Mouse (Mus musculus) left cerebral cortex, postnatal 25 days (tissue): Measurements from ENCODE around the gene Cpn1. TPM values are rescaled to one million over a fixed set of nuclear protein-coding genes. Genes with fewer than 3 reads are reported as not detected.
"Not testable (repeated sequence)": the region's sequence is repeated elsewhere in the genome, so short reads cannot be mapped to it uniquely, and the experiment has no call there.

ENCODE experiments used
- DNase-seq, 2 experiments: peaks; one replicate each; pipeline ENCODE4 v3.0.0; 2022; ENCODE audit warnings: low spot score in 2 of 2, mixed read lengths in 1 of 2
- intact Hi-C: fragments of 180-260 bp; cut with DNase I; formaldehyde crosslinking; loops from one replicate; pipeline ENCODE4 v1.15.1; 2025
- total RNA-seq, 2 experiments: library from RNA; stranded (reverse); gene quantifications; 2 replicates each; pipeline ENCODE4 v1.2.3; 2021

Cpn1 gene
- total RNA-seq, 2 experiments from 2014 or later: 0.18 to 0.43 TPM

DNA sequence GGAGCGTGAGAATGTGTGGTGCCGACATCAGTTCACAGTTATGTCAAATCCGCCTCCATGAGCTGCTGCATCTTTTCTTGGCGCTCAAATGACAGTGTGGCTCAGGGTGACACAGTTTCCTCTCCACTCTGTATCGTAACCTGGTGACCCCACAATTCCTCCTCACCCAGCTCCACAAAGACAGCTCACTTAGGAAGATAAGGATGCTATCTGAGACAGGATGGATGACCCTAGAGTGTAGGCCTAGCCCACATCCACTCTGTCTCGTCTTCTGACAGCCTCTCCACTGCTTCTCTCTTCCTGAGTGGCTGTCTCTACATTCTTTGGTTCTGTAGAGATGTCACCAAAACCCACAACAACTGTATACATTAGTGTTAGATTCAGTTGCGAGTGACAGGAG lies 9.1 kb upstream of the Cpn1 start:
- intact Hi-C loops: no loop called here
- peak in 1 of 2 experiments; percentile 16 for DNase-seq

DNA sequence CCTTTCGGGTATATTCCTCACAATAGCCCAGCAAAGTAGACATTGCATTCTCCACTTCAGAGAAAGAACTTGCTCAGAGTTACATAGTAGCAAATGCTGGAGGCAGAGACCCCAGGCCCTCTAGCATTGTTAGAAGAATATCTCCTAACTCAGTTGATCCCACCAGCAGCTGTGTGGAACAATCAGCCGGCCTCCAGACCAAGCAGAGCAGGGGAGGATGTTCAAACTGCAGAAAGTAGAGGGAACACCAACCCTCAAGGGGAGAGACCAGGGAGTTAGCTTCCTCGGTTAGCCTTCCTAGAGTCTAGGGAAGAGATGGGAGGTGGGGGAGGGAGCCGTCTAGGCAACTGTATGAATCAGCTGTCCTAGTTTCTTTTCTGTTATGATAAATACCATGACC lies 6.1 kb upstream of the Cpn1 start:
- no peak for DNase-seq
- intact Hi-C loops: no loop called here

DNA sequence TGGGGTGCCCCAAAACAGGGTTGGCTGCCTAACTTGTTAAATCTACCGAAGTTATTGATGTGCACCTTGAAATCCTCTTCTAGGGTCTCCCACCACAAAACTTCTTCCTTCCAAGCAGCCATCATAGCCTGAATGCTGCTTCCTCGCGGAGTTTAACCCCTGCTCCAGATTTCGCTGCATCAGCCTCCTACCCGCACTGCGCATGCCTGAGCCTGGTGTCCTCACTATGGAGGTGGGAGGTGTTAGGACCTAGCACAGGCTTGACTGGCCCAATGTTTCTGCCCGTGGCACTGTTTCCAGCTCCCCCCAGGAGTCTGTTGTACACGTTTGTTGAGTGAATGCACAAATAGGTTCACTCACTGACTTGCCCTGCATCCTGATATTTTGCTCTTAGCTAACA lies 4.0 kb upstream of the Cpn1 start:
- intact Hi-C loops: no loop called here
- no peak for DNase-seq

DNA sequence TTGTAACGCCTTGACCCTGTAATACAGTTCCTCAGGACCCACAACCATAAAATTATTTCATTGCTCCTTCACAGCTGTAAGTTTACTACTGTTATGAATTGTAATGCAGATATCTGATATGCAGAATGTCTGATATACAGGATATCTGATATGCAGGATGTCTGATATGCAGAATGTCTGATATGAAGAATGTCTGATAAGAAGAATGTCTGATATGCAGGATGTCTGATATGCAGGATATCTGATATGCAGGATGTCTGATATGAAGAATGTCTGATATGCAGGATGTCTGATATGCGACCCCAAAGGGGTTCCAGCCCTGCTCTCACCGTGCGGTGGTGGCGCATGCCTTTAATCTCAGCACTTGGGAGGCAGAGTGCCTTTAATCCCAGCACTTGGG lies 4.4 kb downstream of the Cpn1 start:
- DNase-seq: no peak
- intact Hi-C loops: no loop called here

DNA sequence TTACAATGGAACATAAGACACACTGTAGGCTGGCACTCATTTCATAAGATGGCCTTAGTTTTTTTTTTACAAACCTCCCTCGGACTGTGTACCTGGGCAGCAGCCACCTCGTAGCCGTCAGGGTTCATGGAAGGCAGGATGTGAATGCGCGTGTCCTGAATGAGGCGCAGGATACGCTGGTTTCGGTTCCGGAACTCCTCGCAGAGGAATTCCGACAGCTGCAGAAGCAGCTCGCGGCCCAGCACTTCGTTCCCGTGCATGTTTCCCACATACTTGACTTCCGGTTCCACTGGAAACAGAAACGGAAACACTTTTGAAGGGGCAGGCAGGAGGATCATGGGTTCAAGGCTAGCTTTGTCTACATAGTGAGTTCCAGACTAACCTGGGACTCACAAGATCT lies 5.6 kb downstream of the Cpn1 start:
- intact Hi-C loops: no loop called here
- DNase-seq: no peak

DNA sequence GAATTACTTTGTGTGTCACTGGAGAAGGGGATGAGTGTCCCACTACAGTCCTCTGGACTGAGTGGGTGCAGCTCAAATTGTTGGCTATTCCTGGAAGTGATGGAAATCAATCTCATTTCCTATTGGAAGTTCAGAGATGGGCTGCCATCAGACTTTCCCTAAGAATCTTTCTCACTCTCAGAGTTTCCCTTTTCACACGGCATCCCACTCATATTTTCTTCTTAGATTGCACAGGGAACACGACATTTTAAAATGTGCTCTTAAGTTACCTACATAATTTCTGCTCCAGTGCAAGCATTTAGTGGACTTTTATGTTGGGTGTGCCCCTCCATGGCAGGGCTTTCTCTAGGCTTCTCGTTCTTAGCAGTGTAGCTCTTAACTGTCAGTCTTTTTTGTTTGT lies 8.6 kb downstream of the Cpn1 start:
- intact Hi-C loops: no loop called here

DNA sequence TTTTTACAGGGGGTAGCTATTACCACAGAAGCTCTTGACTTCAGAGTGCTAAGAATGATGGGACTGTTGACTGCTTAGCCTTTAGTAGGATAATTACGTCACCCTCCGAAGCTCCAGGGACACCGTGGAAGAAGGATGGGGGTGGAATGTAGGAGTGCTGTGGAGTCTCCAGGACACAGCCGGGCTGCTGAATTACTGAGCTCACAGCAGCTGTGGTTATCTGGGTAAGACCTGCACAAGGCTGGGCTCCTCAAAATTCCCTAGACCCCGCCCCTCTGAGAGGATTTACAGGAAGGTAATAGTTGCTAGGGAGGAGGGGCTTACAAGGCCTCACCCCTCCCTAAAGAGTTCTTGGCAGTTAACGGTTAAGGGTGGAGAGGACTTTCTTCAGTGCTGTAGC lies 9.7 kb downstream of the Cpn1 start:
- DNase-seq: peak in 1 of 2 experiments; percentile 38
- intact Hi-C loops: no loop called here

More for the DNA sequence above, 8.6 kb downstream of the Cpn1 start:
- DNase-seq: peak in 1 of 2 experiments; percentile 27

DNA sequence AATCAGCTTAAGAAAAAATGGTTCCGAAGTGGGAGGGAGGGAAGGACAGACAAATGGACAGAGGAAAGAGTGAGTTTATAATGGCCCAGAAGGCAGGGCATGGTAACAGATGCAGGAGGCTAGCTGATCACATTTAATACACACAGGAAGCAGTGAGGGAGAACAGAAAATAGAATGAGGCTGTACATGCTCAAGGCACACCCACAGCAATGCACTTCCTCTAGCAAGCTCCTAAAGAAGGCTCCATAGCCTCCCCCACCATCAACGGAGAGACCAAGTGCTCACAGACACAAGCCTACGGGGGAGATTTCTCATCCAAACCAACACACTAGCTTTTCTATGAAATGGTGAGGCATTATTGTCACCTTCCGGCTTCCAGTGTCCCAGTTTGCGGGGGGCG lies 12.1 kb downstream of the Cpn1 start:
- peak in 1 of 2 experiments; percentile 70 for DNase-seq
- intact Hi-C loops: no loop called here

DNA sequence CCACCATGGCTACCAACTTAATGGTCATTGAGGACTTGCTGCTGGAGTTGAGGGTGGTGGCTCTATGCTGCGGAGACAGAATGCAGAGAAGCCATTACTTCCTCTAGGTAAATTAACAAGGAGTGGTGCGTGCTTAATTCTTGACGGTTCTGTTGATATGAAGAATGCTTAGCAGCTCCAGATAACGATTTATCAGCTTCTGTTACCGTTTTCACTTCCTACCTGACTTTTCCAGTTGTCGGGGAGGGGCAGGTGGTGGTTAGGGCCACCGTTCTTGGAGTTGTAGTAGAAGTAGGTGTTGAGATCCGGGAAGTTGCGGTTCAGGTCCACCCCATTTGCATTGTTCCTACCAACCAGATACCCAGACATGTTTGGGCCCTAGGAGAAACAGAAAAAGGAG lies 12.6 kb downstream of the Cpn1 start:
- DNase-seq: no peak
- intact Hi-C loops: no loop called here

DNA sequence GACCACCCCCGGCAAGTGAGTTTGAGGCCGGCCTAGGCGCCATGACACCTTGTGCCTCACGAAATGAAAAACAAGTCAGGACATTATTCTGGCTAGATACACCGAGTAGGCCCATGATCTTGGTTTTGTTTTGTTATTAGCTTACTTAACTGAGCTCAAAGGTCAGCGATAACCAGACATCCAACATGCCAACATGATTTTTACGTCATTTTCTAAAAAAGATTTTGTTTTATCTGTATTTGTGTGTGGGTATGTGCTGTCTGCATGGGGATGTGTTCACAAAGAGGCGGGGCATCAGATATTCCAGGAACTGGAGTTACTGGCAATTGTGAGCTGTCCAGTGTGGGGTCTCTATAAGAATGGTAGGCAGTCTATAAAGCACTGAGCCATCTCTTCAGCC lies 14.2 kb downstream of the Cpn1 start:
- intact Hi-C loops: no loop called here
- no peak for DNase-seq

DNA sequence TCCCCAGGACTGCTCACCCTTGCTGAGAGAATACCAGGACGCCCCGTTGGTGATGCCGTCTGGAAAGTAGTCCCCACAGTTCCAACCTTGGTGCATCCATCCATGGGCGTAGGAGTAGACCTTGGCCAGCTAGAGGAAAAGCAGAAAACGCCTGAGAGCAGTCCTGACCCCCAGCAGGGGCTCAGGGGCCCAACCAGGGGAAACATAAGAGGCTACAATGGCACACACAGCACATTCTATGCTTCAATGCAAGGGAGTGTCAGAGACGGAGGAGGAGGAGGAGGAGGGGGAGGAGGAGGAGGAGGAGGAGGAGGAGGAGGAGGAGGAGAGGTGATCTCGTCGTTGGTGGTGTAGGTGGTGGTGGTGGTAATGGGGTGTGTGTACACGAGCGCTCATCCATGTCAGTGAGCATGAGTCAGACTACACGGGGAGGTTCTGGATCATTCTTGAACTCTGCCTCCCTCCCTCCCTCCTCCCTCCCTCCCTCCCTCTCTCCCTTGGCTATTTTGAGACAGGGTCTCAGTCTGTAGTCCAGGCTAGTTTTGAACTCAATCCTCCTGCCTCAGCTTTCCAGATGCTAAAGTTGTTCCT lies 17.8 kb downstream of the Cpn1 start:
- intact Hi-C loops: no loop called here
- no peak for DNase-seq

DNA sequence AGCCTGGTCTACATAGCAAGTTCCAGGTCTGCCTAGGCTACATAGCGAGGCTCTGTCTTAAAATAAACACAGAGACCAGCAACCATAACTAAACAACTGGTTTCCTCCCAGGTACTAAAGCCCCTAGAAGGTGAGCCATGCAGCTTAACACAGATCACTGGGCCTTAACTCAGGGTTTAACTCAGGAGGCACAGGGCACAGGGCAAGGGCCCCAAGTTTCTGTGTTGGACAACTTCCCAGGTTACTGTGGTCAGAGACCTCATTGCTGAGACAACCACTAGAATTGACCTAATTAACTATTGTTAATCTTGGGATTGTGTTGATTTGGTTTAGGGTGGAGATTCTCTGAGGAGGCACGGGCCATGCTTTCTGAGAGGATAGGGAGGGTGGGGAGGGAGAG lies 19.9 kb downstream of the Cpn1 start:
- no peak for DNase-seq
- intact Hi-C loops: no loop called here

DNA sequence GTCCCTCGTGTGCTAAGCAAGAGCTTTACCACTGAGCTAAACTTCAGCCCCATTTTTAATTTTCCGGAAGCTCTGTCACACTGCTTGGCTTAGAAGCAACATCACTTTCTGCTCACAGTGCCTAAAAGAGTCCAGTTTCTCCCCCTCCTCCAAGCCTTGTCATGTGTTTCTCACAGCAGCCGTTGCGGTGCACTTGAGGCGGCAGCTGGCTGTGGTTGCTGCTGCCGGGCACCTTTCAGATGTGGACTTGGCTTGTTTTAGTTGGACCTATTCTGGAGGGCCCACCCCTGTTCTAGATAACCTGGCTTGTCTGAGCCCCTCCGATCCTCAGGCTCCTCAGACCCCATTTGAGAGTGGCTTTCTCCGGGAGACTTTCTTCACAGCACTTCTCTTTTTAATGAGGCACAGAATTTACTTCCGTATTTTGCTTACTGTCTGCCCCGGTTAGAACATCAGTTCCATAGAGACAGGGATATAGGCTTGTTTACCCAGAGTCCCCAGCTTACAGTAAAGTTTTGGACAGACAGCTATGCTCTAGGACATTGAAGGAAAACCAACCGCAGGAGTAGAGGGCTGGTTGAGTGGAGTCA lies 20.8 kb downstream of the Cpn1 start:
- DNase-seq: no peak
- intact Hi-C loops: no loop called here

DNA sequence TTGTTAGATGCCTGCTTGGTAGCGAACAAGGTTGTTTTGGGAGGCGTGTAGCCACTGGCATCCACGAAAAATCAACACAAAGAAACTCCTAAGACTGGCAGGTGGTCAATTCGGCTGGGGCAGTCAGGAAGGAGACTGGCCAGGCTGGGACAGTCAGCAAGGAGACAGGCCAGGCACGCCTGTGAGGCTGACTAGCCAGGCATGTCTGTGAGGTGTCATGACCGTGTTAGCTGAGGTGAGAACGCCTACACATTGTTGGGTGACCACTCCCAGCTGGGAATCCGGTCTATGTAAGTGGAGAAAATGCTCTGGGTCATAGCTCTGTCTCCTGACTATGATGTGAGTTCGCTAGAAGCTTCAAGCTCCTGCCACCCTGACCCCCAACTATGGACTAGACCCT lies 23.6 kb downstream of the Cpn1 start:
- no peak for DNase-seq
- intact Hi-C loops: no loop called here

DNA sequence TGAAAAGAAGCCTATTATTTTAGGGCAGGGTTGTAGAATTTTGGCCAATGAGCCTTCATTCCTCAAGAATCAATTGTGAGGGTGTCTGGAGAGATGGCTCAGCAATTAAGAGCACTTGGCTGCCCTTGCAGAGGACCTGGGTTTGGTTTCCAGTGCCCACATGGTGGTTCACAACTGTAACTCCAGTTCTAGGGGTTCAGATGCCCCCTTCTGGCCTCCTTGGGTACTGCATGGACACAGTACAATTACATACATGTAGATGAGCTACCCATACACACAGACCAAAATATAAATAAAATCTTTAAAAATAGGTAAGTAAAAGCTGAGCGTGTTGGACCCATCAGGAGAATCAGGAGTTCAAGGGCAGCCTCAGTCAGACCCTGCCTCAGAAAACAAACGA lies 25.2 kb downstream of the Cpn1 start:
- no peak for DNase-seq
- intact Hi-C loops: no loop called here

DNA sequence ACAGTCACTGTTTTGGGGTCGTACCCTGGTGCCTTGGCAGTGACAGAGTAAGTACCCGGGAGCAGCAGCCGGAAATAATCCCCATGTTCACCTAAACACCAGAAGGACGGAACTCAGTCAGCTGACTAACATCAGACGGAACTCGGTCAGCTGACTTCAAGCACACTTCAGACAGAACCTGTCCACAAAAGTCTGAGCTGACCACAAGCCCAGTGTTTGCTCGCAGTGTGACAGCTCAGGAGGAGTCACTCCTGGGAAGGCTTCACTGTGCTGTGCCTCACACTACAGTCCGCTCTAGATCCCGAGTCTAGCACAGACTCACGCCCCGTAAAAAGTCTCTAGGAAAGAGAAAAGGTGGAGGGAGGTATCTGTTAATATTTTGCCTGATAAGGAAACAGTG lies 26.3 kb downstream of the Cpn1 start:
- DNase-seq: no peak
- intact Hi-C loops: no loop called here

DNA sequence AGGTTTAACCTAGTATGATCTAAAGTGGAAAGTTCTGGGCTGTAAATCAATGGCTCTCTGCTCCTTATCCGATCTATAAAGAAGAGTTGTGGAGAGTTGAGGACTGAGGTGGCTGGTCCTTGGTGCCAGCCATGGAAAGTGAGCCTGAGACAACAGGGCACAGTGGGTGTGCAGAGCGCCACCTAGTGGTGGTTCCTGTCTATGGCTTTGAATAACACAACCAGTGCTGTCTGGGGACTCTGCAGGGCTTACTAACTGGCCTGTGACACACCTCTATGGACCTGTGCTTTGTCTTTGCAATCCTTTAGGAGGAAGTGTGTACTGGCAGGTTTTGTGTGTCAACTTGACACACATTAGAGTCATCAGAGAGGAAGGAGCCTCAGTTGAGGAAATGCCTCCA lies 27.2 kb downstream of the Cpn1 start:
- DNase-seq: peak; percentile 72
- intact Hi-C loops: loop anchor here (2.0 to 5.0 kb wide), 2 partner anchors 107 to 126 kb away; no protein-coding TSS in a partner anchor

DNA sequence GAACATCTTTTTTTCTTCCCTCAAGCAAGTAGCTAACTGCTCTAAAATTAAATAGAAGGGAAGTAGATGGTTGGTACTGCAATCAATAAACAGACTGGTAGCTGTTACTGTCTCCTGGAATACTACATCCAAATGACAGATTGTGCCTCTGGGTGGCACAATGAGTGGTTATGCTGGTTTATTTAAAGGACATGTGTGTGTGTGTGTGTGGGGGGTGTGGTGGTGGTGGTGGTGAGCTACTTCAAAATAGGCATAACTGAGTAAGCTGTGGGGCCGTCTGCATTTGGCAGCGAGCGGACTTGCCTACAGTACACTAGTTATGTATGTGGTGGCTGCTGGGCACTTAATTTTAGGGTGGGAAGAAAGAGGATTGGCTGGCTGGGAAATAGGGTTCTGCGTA lies 28.5 kb downstream of the Cpn1 start:
- intact Hi-C loops: loop anchor here (2.0 to 5.0 kb wide), 2 partner anchors 106 to 125 kb away; no protein-coding TSS in a partner anchor
- DNase-seq: peak; percentile 54 to 93

DNA sequence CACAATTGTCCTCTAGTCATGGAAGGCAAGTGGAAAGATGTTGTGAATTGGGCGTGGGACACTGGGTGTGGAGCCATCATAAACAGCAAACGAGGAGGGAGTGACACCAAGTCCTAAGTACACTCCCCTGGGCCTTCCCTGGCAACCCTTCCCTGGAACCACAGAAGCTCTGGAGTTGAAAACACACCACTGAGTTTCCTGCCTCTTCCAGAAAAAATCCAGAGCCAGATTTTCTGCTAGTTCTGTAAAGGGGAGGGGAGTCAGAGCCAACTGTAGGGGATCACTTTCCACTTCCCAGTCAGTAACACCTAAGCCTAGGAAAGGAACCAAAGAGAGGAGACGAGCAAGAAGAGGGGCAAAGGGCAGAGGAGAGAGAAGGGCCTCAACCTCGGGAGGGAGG lies 29.0 kb downstream of the Cpn1 start:
- DNase-seq: no peak
- intact Hi-C loops: loop anchor here (5.0 kb wide), 1 partner anchor 105 kb away; no protein-coding TSS in a partner anchor

DNA sequence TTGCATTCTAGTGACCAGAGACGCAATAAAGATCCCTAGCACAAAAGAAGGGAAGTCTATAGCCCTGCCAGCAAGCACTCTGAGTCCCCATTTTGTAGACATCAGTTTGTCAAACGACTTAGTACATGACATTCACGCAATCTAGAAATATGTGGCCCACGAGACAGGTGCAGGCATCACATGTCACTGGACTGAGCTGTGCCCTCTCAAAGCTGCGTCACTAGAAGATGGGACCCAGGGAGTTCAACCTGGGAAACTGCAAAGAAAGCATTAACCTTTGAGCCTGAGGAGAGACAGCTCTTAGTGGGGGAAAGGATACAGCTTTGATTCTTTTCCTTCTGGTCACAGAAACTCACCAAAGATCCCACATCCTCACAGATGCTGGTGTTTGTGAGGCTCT lies 31.1 kb downstream of the Cpn1 start:
- intact Hi-C loops: loop anchor here (5.0 kb wide), 1 partner anchor 103 kb away; no protein-coding TSS in a partner anchor
- DNase-seq: no peak

DNA sequence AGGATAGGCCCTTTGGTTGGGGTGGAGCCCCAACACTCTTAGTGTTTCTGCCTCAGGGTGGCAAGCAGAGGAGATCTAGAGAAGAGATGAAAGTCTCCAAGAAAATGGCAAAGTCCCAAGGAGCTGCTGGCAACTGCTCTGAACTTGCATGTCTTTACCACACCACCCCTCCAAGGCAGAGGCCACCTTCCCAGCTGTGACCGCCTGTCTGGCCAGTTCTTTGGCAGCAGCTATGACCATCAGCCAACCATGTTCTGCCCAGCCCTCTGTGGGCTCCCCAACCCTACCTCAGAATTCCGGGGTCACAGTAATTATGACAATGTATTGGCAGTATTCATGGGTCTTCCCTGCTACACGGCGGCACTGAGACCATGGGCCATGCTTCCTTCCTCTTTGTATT lies 31.5 kb downstream of the Cpn1 start:
- DNase-seq: no peak
- intact Hi-C loops: loop anchor here (5.0 kb wide), 1 partner anchor 103 kb away; no protein-coding TSS in a partner anchor

DNA sequence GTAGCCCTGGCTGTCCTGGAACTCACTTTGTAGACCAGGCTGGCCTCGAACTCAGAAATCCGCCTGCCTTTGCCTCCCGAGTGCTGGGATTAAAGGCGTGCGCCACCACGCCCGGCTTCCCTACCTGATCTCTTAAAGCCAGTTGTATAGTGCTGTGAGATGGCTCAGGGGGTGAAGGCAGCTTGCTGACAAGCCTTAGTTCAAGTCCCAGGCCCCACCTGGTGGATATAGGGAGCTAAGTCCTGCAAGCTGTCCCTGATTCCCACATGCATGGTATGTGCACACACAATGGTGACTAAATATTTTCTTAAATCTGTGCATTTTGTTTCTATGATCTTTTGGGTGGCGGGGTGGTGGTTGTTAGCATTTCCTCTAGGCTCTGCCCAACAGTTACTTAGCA lies 33.4 kb downstream of the Cpn1 start:
- intact Hi-C loops, DNase-seq: not testable (repeated sequence)
